Mouse (Mus musculus) forebrain, embryonic 11.5 days (tissue): Measurements from ENCODE around the gene Dock1. TPM values are rescaled to one million over a fixed set of nuclear protein-coding genes. Genes with fewer than 3 reads are reported as not detected.

Source experiments
- ATAC-seq: fragments of 200-750 bp; cut with Nextera tagmentation; replicated peaks from 2 replicates; pipeline ENCODE4 v1.8.0; 2017; ENCODE audit warnings: moderate TSS enrichment; ENCODE audit not compliant: low FRiP score
- DNase-seq: peaks from one replicate; pipeline ENCODE4 v3.0.0-alpha.2; 2017; ENCODE audit warnings: low spot score
- H3K27ac ChIP-seq: fragments of 300-500 bp; sonication (generic); 2 replicates; pipeline ENCODE4 v1.5.1; 2014; ENCODE audit warnings: low read depth, low read length
- H3K27me3 ChIP-seq: fragments of 300-500 bp; sonication (generic); 2 replicates; pipeline ENCODE4 v1.6.1; 2014; ENCODE audit warnings: mild to moderate bottlenecking, low read length, mixed read lengths; ENCODE audit not compliant: control insufficient read depth, insufficient read depth
- H3K36me3 ChIP-seq: fragments of 300-500 bp; sonication (generic); 2 replicates; pipeline ENCODE4 v1.6.1; 2014; ENCODE audit warnings: mild to moderate bottlenecking, low read length, moderate library complexity, mixed read lengths; ENCODE audit not compliant: control insufficient read depth, insufficient read depth
- H3K4me1 ChIP-seq: fragments of 300-500 bp; sonication (generic); replicated peaks from 2 replicates; pipeline ENCODE4 v1.6.1; 2014; ENCODE audit warnings: low read length, mixed read lengths; ENCODE audit not compliant: control insufficient read depth, insufficient read depth
- H3K4me2 ChIP-seq: fragments of 300-500 bp; sonication (generic); 2 replicates; pipeline ENCODE4 v1.6.1; 2014; ENCODE audit warnings: low read depth, mild to moderate bottlenecking, low read length, moderate library complexity, mixed read lengths; ENCODE audit not compliant: severe bottlenecking
- H3K4me3 ChIP-seq: fragments of 300-500 bp; sonication (generic); 2 replicates; pipeline ENCODE4 v1.5.1; 2014; ENCODE audit warnings: low read depth, low read length
- H3K9ac ChIP-seq: fragments of 300-500 bp; sonication (generic); 2 replicates; pipeline ENCODE4 v1.6.1; 2014; ENCODE audit warnings: low read length
- H3K9me3 ChIP-seq: fragments of 300-500 bp; sonication (generic); 2 replicates; pipeline ENCODE4 v1.6.1; 2016; ENCODE audit warnings: low read length, mixed read lengths; ENCODE audit not compliant: control insufficient read depth
- WGBS: fragments of 180-500 bp; shearing (Covaris S2); extraction: QIAGEN DNeasy Blood & Tissue Kit; methylation state at CpG from one replicate; pipeline ENCODE4 v1.1.7; 2014; 5-methylcytosine and 5-hydroxymethylcytosine counted together
- polyA plus RNA-seq: library from polyadenylated mRNA; unstranded; fragments of >200 nt; fragmentation: Nextera tagmentation; extraction: Ambion mirVana; gene quantifications from 2 replicates; pipeline ENCODE4 v1.2.1, GENCODE M21; 2014

The Dock1 gene
- polyA plus RNA-seq, 1 experiment from 2014 or later, result 26.5 TPM

DNA sequence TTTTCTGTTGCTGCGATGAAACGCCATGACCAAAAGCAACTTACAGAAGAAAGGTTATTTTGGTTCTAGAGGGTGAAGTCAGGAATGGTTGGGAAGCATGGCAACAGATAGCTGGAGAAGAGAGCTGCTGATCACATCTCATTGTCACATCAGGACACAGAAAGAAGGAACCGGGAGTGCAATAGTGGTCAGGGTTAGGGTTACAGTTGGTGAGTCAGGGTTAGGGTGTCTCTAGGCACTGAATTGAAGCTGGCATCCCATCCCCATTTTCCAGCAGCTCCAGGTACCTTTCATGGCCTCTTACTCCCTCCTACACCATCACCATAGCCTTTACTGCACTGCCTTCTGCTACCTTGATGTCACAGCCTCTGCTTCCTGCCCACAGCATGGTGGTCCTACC, 523.7 kb downstream of the Dock1 start:
- Histone ChIP-seq H3K4me2 (no peak overlapping the region), H3K4me1 (no peaks in the 10 kb centered on the region), H3K4me3 (no peak overlapping the region), H3K27me3 (no peaks in the 10 kb centered on the region), H3K9me3 (no peaks in the 10 kb centered on the region), H3K9ac (no peak overlapping the region), H3K36me3 (no peaks in the 10 kb centered on the region), H3K27ac (no peak overlapping the region)
- WGBS, result 94% methylated on average over 3 of the region's 3 CpGs
- DNase-seq, result no peak
- ATAC-seq, result no peak

DNA sequence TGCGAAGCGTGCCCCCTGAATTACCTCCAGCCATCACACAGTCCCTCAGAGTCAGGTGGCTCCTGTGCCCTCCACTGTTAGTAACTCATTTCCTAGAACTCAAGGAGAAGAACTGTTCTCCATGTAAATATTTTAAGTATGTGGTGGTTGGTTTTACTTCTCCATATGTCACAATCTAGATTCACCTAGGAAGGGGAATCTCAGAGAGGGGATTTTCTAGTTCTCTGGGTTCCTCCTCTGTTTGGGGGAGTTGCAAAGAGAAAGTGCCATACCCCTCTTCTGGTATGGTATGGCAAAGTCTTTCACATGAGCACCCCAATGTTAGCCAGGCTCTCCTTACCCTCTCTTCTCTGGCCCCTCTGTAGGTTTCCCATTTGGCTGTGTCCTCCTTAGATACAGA, 525.2 kb downstream of the Dock1 start:
- no peak overlapping the region for H3K27ac ChIP-seq

DNA sequence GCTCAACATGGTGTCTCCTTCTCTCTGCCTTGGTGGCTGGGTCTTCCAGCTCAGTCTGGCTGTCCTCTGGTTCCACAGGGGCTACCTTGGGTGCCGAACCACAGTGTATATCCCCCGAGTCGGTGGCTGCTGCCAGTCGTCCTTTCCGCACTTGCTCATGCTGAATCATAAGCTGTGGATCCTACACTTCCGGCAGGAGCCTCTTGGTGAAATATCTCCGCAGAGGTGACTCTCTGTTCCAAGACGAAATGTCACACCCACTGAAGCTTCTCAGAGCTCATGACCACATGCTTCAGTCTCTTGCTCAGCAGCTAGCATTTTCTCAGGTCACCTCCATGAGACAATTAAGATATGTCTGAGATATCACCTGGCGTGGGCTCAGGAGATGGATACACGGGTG, 526.4 kb downstream of the Dock1 start:
- Histone ChIP-seq H3K36me3 (no peaks in the 10 kb centered on the region), H3K4me3 (no peak overlapping the region), H3K9ac (no peak overlapping the region), H3K4me2 (no peak overlapping the region), H3K4me1 (no peaks in the 10 kb centered on the region), H3K9me3 (no peaks in the 10 kb centered on the region), H3K27me3 (no peaks in the 10 kb centered on the region), H3K27ac (no peak overlapping the region)
- 92% methylated on average over 10 of the region's 10 CpGs for WGBS
- DNase-seq (no peak), ATAC-seq (no peak)

More for the DNA sequence above, 525.2 kb downstream of the Dock1 start:
- H3K4me2 ChIP-seq, result no peak overlapping the region
- no peak overlapping the region for H3K4me3 ChIP-seq
- ATAC-seq (no peak), DNase-seq (no peak)
- no peaks in the 10 kb centered on the region for H3K27me3 ChIP-seq
- H3K36me3 ChIP-seq, result no peaks in the 10 kb centered on the region
- H3K4me1 ChIP-seq, result no peaks in the 10 kb centered on the region
- H3K9ac ChIP-seq, result no peak overlapping the region
- no peaks in the 10 kb centered on the region for H3K9me3 ChIP-seq
- 95% methylated on average over 2 of the region's 2 CpGs for WGBS

DNA sequence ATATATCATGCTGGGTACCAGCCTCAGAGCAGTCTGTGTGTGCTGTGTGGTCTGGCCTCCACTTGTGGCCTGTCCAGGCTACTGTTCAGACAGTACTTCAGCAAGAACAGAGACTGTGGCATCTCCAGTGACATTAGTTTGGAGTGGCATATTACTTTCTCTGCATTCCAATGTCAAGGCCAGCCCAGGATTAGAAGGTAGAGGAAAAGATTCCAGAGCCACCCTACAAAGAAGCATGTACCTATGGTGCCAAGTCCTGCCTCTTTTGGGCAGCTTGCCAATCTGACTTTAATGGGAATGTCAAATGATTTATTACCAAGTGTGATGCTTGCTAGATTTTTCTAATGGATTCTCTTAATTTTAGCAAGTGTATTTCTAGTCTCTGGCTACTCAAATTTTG, 533.5 kb downstream of the Dock1 start:
- no peak overlapping the region for H3K9ac ChIP-seq
- DNase-seq (no peak), ATAC-seq (no peak)
- H3K36me3 ChIP-seq, result no peaks in the 10 kb centered on the region
- no peak overlapping the region for H3K4me3 ChIP-seq
- H3K27me3 ChIP-seq, result no peaks in the 10 kb centered on the region
- H3K4me1 ChIP-seq, result no peaks in the 10 kb centered on the region
- H3K4me2 ChIP-seq, result no peak overlapping the region
- H3K27ac ChIP-seq, result no peak overlapping the region
- no peaks in the 10 kb centered on the region for H3K9me3 ChIP-seq

DNA sequence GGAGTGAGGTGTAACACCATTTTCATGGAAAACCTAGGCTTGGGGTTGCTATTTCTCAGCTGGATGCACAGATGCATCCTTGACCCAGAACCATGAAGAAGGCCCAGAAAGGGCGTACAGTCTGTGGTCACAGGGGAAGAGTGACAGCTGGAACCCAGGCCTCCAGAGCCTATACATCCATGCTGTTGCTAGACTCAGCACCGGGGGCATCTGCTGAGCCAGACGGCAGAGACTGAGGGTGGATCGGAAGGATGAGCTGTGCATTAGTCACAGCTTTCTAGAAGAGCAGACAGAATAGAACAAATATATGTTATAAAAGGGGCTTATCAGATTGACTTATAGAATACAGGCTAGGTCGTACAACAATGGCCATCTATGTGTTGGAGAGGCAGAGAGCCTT, 534.7 kb downstream of the Dock1 start:
- ATAC-seq, result no peak
- H3K4me3 ChIP-seq, result no peak overlapping the region
- no peaks in the 10 kb centered on the region for H3K9me3 ChIP-seq
- 84% methylated on average over 5 of the region's 5 CpGs for WGBS
- H3K27ac ChIP-seq, result no peak overlapping the region
- no peaks in the 10 kb centered on the region for H3K36me3 ChIP-seq
- H3K27me3 ChIP-seq, result no peaks in the 10 kb centered on the region
- DNase-seq, result no peak
- H3K4me2 ChIP-seq, result no peak overlapping the region
- H3K4me1 ChIP-seq, result no peaks in the 10 kb centered on the region
- H3K9ac ChIP-seq, result no peak overlapping the region

DNA sequence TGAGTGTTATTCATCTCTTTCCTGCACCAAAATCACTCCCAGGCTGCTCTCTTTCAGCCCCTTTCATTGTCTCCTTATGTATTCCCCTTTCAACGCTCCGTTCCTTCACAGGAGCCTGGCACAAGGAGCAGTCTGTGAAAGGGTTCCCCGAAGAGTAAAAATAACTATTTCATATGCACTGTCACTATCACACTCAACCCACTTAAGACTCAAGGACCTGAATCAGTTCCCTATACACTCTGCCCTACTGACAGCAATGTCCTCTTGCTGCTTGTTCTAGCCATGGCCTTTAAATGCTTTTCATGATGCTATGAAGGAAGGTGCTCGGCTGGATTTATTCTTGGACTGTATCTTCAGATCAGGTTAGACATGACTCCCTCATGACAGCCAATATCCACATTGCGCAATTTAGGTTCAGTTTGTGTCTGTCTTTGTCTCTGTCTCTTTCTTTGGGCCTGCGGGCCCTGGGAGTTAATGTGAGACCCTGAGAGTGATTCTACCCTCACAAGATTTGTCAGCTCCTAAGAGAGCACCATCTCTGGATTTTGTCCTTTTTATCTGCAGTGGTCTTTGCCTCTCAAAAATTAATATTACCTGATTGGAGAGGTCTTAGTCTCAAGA, 538.6 kb downstream of the Dock1 start:
- Histone ChIP-seq H3K36me3 (no peaks in the 10 kb centered on the region), H3K27me3 (no peaks in the 10 kb centered on the region), H3K4me2 (no peak overlapping the region), H3K4me3 (no peak overlapping the region), H3K27ac (no peak overlapping the region), H3K9me3 (no peaks in the 10 kb centered on the region), H3K4me1 (no peaks in the 10 kb centered on the region), H3K9ac (no peak overlapping the region)
- 88% methylated on average over 6 of the region's 6 CpGs for WGBS
- DNase-seq, result no peak
- no peak for ATAC-seq

DNA sequence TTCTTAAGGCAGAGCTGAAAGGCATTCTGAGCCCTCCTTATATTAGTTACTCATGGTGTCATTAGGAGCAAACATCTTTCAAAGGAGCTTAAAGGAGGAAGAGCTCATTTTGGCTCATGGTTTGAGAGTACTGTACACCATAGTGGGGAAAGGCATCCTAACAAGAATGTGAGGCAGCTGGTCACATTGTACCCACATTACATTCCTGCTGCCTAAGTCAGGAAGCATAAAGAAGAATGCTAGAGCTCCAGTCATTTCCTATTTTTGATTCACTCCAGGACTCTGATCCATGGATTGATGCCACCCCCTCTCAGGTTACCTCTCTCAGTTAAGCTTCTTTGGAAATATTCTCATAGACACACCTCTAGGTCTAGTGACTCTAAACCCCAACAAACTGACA, 539.8 kb downstream of the Dock1 start:
- Histone ChIP-seq H3K4me3 (no peak overlapping the region), H3K27ac (no peak overlapping the region), H3K27me3 (no peaks in the 10 kb centered on the region), H3K9me3 (no peaks in the 10 kb centered on the region), H3K4me1 (no peaks in the 10 kb centered on the region), H3K36me3 (no peaks in the 10 kb centered on the region), H3K9ac (no peak overlapping the region), H3K4me2 (no peak overlapping the region)
- ATAC-seq, result no peak
- DNase-seq, result no peak

DNA sequence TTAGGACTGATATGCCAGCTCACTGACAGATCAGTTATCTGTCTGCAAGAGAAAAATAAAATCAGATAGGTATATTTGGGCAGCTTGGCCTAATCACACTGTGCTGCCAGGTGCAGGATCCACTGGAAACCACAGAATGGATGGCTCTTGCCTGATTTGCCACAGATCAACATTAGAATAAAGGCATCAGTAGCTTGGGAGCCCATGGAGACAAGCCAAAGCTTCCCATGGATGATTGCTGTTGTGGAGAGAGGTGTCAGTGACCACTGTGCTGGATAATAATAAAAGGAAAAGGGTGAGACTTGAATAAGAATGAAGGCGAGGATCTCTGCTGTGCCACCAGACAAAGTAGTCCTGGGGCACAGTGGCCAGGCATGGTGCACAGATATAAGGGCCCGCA, 540.4 kb downstream of the Dock1 start:
- 91% methylated on average over 2 of the region's 2 CpGs for WGBS
- DNase-seq (no peak), ATAC-seq (no peak)
- no peak overlapping the region for H3K4me3 ChIP-seq
- H3K9ac ChIP-seq, result no peak overlapping the region
- H3K36me3 ChIP-seq, result no peaks in the 10 kb centered on the region
- no peaks in the 10 kb centered on the region for H3K9me3 ChIP-seq
- no peaks in the 10 kb centered on the region for H3K4me1 ChIP-seq
- no peaks in the 10 kb centered on the region for H3K27me3 ChIP-seq
- H3K4me2 ChIP-seq, result no peak overlapping the region
- no peak overlapping the region for H3K27ac ChIP-seq

DNA sequence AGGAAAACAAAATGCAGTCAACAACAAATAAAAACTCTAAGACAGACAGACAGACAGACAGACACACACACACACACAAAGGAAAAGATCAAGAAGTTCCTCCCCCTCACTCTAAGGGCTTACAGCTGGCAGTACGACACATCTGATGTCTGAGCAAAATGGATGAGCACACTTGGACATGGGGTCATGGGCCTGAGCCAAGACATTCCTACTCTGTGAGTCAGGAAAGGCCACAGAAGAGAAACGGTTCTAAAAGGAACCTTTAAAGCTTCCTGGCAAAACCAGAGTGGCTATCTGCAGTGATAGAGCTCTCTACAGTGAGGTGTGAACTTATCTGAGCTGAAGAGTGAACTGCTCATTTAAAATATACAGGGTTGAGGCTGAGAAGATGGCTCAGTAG, 542.1 kb downstream of the Dock1 start:
- Histone ChIP-seq H3K27ac (no peak overlapping the region), H3K4me3 (no peak overlapping the region), H3K9ac (no peak overlapping the region), H3K27me3 (no peaks in the 10 kb centered on the region), H3K9me3 (no peaks in the 10 kb centered on the region), H3K4me2 (no peak overlapping the region), H3K4me1 (no peaks in the 10 kb centered on the region), H3K36me3 (no peaks in the 10 kb centered on the region)
- ATAC-seq (no peak), DNase-seq (no peak)
- WGBS, result 91% methylated on average over 2 of the region's 2 CpGs
